Mouse (Mus musculus) gastrocnemius, postnatal 4 days (tissue): ENCODE results near the gene Bbip1. TPM values are rescaled to one million over a fixed set of nuclear protein-coding genes. Genes with fewer than 3 reads are reported as not detected.
"Not testable (repeated sequence)": the region's sequence is repeated elsewhere in the genome, so short reads cannot be mapped to it uniquely, and the experiment has no call there.

Experiments
- DNase-seq, 2 experiments: peaks; one replicate each; pipeline ENCODE4 v3.0.0; 2021 to 2022; ENCODE audit warnings: low spot score in 2 of 2, mixed read lengths in 2 of 2
- long read RNA-seq, 2 experiments: library from polyadenylated mRNA; stranded (forward); transcript quantifications; one replicate each; pipeline ENCODE4 v2.0.0; 2021
- total RNA-seq, 2 experiments: library from RNA; stranded (reverse); gene quantifications; 2 replicates each; pipeline ENCODE4 v1.2.3; 2021

Gene Bbip1
- total RNA-seq: 10 to 100 TPM; 36.3 to 45.0 TPM
- long read RNA-seq, experiment 1, transcript Bbip1-206 (4 exons, 662 nt): major isoform, 22 of 41 reads
- long read RNA-seq, experiment 1, partial matches to known transcripts: 13 of 41 reads
- long read RNA-seq, experiment 1, other reads (novel, unspliced or antisense): 4 of 41 reads
- long read RNA-seq, experiment 2, transcript Bbip1-206 (4 exons, 662 nt): major isoform, 16 of 35 reads
- long read RNA-seq, experiment 2, partial matches to known transcripts: 9 of 35 reads
- long read RNA-seq, experiment 2, other reads (novel, unspliced or antisense): 6 of 35 reads

- DNase-seq: peak; percentile 93 to 99
Observed at GRCm38 (mm10) chr19:53943802-53944785, at the start of gene Bbip1, which contains the start of gene Shoc2. Gene Bbip1, minus strand, starts transcription at chr19:53944627. Gene Shoc2, plus strand, starts transcription at chr19:53944306.

- DNase-seq: no peak
Observed at GRCm38 (mm10) chr19:53993860-53994259, 49.4 kb upstream of the Bbip1 start.

GRCm38 (mm10) chr19:53990538-53990937 lies 46.1 kb upstream of the Bbip1 start:
- DNase-seq: no peak

- no peak for DNase-seq
Observed at GRCm38 (mm10) chr19:53984628-53985027, 40.2 kb upstream of the Bbip1 start.

- no peak for DNase-seq
Observed at GRCm38 (mm10) chr19:53983336-53983735, 38.9 kb upstream of the Bbip1 start.

- DNase-seq: no peak
Observed at GRCm38 (mm10) chr19:53982041-53982440, 37.6 kb upstream of the Bbip1 start.

- no peak for DNase-seq
Observed at GRCm38 (mm10) chr19:53973656-53974055, 29.2 kb upstream of the Bbip1 start.

- no peak for DNase-seq
Observed at GRCm38 (mm10) chr19:53971938-53972337, 27.5 kb upstream of the Bbip1 start.

- no peak for DNase-seq
Observed at GRCm38 (mm10) chr19:53969226-53969625, 24.8 kb upstream of the Bbip1 start.

- no peak for DNase-seq
Observed at GRCm38 (mm10) chr19:53964910-53965633, 20.6 kb upstream of the Bbip1 start.

- DNase-seq: not testable (repeated sequence)
Observed at GRCm38 (mm10) chr19:53964347-53964746, 19.9 kb upstream of the Bbip1 start.

- DNase-seq: no peak
Observed at GRCm38 (mm10) chr19:53962511-53962910, 18.1 kb upstream of the Bbip1 start.

GRCm38 (mm10) chr19:53957513-53957912 lies 13.1 kb upstream of the Bbip1 start:
- no peak for DNase-seq

- DNase-seq: peak; percentile 23 to 45
Observed at GRCm38 (mm10) chr19:53945171-53946042, 980 bp upstream of the Bbip1 start.

- DNase-seq: no peak
Observed at GRCm38 (mm10) chr19:53944786-53945169, 351 bp upstream of the Bbip1 start.

- DNase-seq: no peak
Observed at GRCm38 (mm10) chr19:53942342-53942741, 2.1 kb downstream of the Bbip1 start.

- DNase-seq: no peak
Observed at GRCm38 (mm10) chr19:53941139-53941538, 3.3 kb downstream of the Bbip1 start.

GRCm38 (mm10) chr19:53939467-53939866 lies 5.0 kb downstream of the Bbip1 start:
- no peak for DNase-seq

- no peak for DNase-seq
Observed at GRCm38 (mm10) chr19:53934046-53934445, 10.4 kb downstream of the Bbip1 start.

GRCm38 (mm10) chr19:53933050-53933449 lies 11.4 kb downstream of the Bbip1 start:
- no peak for DNase-seq
